Mouse (Mus musculus) hindbrain, embryonic 10.5 days (tissue): ENCODE data around the gene Adipor1. TPM values are rescaled to one million over a fixed set of nuclear protein-coding genes. Genes with fewer than 3 reads are reported as not detected.
"Not testable (repeated sequence)": the region's sequence is repeated elsewhere in the genome, so short reads cannot be mapped to it uniquely, and the experiment has no call there.

Experiments
- DNase-seq: peaks from one replicate; pipeline ENCODE4 v3.0.0-alpha.2; 2017; ENCODE audit warnings: low spot score
- H3K27ac ChIP-seq: fragments of 300-500 bp; sonication (generic); 2 replicates; pipeline ENCODE4 v1.5.1; 2016; ENCODE audit warnings: mild to moderate bottlenecking, moderate library complexity
- H3K27me3 ChIP-seq: fragments of 300-500 bp; sonication (generic); 2 replicates; pipeline ENCODE4 v1.6.1; 2016; ENCODE audit warnings: mild to moderate bottlenecking; ENCODE audit not compliant: poor library complexity, insufficient read depth, severe bottlenecking
- H3K36me3 ChIP-seq: fragments of 300-500 bp; sonication (generic); 2 replicates; pipeline ENCODE4 v1.6.1; 2016; ENCODE audit warnings: mild to moderate bottlenecking, moderate library complexity
- H3K4me1 ChIP-seq: fragments of 300-500 bp; sonication (generic); replicated peaks from 2 replicates; pipeline ENCODE4 v1.6.1; 2016; ENCODE audit warnings: mild to moderate bottlenecking
- H3K4me3 ChIP-seq: fragments of 300-500 bp; sonication (generic); 2 replicates; pipeline ENCODE4 v1.5.1; 2016; ENCODE audit warnings: mild to moderate bottlenecking, moderate library complexity
- H3K9me3 ChIP-seq: fragments of 300-500 bp; sonication (generic); 2 replicates; pipeline ENCODE4 v1.6.1; 2016; ENCODE audit warnings: mild to moderate bottlenecking, moderate library complexity
- WGBS: fragments of 180-500 bp; shearing (Covaris S2); methylation state at CpG from one replicate; pipeline ENCODE4 v1.1.7; 2016; 5-methylcytosine and 5-hydroxymethylcytosine counted together
- polyA plus RNA-seq: library from polyadenylated mRNA; unstranded; fragments of >200 nt; fragmentation: Nextera tagmentation; extraction: Ambion mirVana; gene quantifications from 2 replicates; pipeline ENCODE4 v1.2.1, GENCODE M21; 2016

The Adipor1 gene
- polyA plus RNA-seq, 1 experiment from 2014 or later = 77.8 TPM

DNA sequence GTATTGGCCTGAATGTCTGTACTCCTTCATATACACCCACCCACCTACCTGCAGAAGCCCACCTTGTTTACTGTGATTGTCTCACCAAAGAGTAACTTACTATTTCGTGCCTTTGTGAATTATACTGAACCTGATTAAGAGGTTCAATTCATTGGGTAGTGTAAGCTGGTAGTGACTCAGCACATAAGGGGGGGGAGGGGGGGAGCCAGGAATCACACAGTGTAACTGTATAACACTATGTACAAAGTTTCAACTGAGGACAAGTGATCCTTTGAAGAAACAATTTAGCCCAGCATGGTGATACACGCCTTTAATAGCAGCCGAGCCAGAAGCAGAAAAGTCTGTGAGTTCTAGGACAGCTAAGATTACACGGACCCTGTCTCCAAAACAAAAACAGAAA is 18.3 kb downstream of the Adipor1 start:
- Histone ChIP-seq H3K4me1 (no peaks in the 10 kb centered on the region), H3K9me3 (no peaks in the 10 kb centered on the region), H3K27me3 (no peaks in the 10 kb centered on the region), H3K36me3 (peaks cover 54% of the 10 kb centered on the region), H3K27ac (no peak overlapping the region), H3K4me3 (no peak overlapping the region)
- WGBS = 91% methylated on average over 4 of the region's 4 CpGs
- DNase-seq = no peak

DNA sequence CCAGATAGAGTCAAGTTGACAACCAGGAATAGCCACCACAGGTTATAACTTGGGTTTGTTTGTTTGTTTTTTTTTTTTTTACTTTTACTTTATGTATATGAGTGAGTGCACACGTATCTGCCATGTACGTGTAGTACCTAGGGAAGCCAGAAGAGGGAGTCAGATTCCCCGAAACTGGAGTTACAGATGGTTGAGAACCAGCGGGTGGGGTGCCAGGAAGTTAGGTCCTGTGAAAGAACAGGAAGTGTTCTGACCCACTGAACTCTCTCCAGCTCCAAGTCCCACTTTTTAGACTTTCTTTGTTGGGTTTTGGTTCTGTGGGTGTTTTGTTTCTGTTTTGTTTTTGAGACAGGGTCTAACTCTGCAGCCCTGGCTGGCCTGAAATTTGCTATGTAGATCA is 20.2 kb downstream of the Adipor1 start:
- 30% methylated on average over 4 of the region's 4 CpGs for WGBS
- no peak overlapping the region for H3K4me3 ChIP-seq
- peak; percentile 20 for DNase-seq

DNA sequence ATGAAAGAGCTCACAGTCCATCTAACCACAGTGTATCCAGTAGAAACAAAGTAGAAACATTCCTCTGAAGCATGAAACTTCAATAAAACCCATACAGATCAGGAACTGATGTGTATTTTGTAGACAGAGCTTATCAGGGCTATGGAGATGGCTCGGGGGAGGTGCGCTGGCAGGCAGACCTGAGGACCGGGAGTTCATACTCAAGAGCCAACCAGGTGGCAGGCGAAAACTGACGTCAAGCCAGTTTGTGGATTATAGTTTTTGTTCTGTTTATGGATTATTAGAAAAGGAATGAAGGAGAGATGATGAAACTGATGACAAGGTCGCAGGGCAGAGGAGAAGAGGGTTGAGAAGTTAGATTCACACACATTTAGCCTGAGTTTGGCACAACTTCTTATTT is 25.3 kb downstream of the Adipor1 start:
- no peak for DNase-seq
- Histone ChIP-seq H3K9me3 (no peaks in the 10 kb centered on the region), H3K36me3 (no peaks in the 10 kb centered on the region), H3K4me3 (no peak overlapping the region), H3K27ac (no peak overlapping the region), H3K4me1 (no peaks in the 10 kb centered on the region), H3K27me3 (no peaks in the 10 kb centered on the region)
- 90% methylated on average over 6 of the region's 6 CpGs for WGBS

More for the DNA sequence above, 20.2 kb downstream of the Adipor1 start:
- Histone ChIP-seq H3K36me3 (peaks cover 35% of the 10 kb centered on the region), H3K27me3 (no peaks in the 10 kb centered on the region), H3K4me1 (no peaks in the 10 kb centered on the region), H3K9me3 (no peaks in the 10 kb centered on the region), H3K27ac (no peak overlapping the region)

DNA sequence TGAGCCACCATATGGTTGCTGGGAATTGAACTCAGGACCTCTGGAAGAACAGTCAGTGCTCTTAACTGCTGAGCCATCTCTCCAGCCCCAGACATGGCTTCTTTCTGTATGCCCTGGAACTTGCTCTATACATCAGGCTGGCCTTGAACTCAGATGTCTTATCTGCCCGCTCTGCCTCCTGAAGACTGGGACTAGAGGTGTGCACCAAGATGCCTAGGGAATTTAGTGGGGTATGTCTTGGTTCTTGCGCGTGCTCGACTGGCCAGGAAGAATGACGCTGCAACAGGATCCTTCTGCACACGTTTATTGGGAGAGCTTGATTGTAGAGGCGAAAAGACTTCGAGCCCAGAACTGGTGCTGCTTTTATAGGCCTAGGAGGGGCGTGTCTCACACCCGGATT is 26.6 kb downstream of the Adipor1 start:
- not testable (repeated sequence) for H3K36me3 ChIP-seq, H3K27ac ChIP-seq, H3K9me3 ChIP-seq, H3K4me1 ChIP-seq, DNase-seq, H3K4me3 ChIP-seq, H3K27me3 ChIP-seq
- WGBS = 93% methylated on average over 8 of the region's 10 CpGs

DNA sequence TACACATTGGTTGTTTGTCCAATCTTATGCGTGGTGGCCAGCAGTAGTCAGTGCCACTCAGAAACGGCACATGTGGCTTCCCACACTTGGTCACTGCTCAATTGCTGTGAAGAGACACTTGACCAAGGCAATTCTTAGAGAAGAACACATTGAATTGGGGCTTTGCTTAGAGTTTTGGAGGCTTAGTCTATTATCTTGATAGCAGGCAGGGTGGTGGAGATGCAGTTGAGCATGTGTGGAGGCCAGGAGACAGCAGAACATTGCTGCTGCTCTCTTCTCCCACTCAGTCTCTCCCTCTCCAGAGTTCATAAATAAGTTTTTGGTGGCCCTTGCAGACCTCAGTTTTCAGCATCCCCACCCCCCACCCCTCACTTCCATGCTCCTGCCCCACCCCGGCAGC is 27.2 kb downstream of the Adipor1 start:
- Histone ChIP-seq H3K27me3 (no peaks in the 10 kb centered on the region), H3K4me1 (no peaks in the 10 kb centered on the region), H3K27ac (no peak overlapping the region), H3K36me3 (no peaks in the 10 kb centered on the region), H3K4me3 (no peak overlapping the region), H3K9me3 (no peaks in the 10 kb centered on the region)
- no peak for DNase-seq
- WGBS = 98% methylated on average over 3 of the region's 3 CpGs

DNA sequence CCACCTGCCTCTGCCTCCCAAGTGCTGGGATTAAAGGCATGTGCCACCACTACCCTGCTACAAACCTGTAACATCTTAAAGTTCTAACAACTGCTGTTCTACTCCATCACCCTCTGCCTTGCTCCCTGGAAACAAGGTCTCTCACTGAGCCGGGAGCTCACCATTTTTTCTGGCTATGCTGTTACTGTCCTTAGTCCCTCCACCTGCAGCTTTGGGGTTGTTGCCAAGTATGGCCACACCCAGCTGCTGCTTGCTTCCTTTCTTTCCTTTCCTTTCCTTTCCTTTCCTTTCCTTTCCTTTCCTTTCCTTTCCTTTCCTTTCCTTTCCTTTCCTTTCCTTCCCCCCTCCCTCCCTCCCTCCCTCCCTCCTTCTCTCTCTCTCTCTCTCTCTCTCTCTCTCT is 28.1 kb downstream of the Adipor1 start:
- not testable (repeated sequence) for H3K9me3 ChIP-seq, H3K27me3 ChIP-seq, H3K4me3 ChIP-seq, H3K27ac ChIP-seq, H3K4me1 ChIP-seq, DNase-seq, H3K36me3 ChIP-seq
- 83% methylated on average over 1 of the region's 1 CpGs for WGBS

DNA sequence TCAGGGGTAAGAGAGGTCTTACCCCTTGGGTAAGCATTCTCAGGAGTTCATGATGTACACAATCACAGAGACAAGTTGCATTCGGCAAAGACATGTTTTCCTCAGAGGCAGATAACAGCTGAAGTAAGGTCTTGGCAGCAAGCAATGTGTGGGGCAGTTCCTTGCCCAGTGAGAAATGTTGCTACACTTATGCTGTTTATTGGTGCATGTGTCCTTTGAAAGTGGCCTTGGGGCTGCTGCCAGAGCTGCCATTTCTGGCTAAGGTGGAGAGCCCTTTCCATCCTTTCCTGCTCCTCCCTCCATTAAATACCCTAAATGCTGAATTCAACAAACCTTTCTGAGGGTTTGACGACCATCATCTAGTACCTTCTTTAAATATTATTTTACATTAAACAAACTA is 30.2 kb downstream of the Adipor1 start:
- H3K4me3 ChIP-seq = no peak overlapping the region
- no peaks in the 10 kb centered on the region for H3K9me3 ChIP-seq
- WGBS = 89% methylated on average over 2 of the region's 2 CpGs
- no peak for DNase-seq
- no peaks in the 10 kb centered on the region for H3K4me1 ChIP-seq
- H3K36me3 ChIP-seq = no peaks in the 10 kb centered on the region
- H3K27ac ChIP-seq = no peak overlapping the region
- no peaks in the 10 kb centered on the region for H3K27me3 ChIP-seq

DNA sequence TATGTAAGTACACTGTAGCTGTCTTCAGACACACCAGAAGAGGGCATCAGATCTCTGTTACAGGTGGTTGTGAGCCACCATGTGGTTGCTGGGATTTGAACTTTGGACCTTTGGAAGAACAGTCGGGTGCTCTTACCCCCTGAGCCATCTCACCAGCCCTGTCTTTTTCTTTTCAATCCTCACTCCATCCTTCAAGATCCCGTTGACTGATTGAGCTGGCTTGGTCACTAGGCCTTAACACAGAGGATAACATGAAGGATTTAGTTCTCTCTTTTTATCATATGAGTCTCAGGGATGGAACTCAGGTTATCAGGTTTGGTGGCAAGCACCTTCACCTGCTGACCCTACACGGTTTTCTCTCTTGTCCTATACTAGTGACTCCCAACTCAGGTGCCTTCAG is 33.4 kb downstream of the Adipor1 start:
- H3K36me3 ChIP-seq, H3K4me1 ChIP-seq, H3K27me3 ChIP-seq, H3K9me3 ChIP-seq, H3K27ac ChIP-seq, H3K4me3 ChIP-seq, DNase-seq: not testable (repeated sequence)
- WGBS = 81% methylated on average over 3 of the region's 3 CpGs

DNA sequence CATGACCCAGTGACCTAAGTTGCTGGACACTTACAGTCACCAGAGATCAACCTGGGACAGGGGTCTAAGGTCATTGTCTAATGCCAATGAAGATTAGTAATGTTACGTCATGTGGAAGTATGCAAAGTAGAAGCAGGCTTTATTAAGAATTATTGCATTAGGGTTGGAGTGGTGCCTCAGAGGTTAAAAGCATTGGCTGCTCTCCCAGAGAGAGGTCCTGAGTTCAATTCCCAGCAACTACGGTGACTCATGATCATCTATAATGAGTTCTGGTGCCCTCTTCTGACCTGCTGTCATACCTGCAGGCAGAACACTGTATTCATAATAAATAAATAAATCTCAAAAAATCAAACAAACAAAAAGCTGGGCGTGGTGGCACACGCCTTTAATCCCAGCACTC is 35.0 kb downstream of the Adipor1 start:
- 85% methylated on average over 4 of the region's 4 CpGs for WGBS

DNA sequence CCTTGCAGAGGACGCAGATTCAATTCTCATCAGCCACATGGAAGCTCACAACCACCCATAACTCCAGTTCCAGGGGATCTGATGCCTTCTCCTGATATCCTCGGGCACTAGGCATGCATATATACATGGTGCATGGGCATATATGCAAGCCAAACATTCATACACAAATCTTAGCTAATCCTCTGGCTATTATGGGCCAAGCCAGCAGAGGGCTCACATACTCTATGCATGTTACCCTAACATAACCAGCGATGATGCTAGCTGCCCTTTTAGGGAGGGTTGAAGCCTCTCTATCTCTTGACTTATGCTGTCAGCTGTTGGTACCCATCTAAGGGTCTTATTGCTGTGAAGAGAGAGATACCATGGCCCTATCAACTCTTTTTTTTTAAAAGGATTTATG is 35.8 kb downstream of the Adipor1 start:
- Histone ChIP-seq H3K36me3 (no peaks in the 10 kb centered on the region), H3K4me3 (no peak overlapping the region), H3K27me3 (no peaks in the 10 kb centered on the region), H3K9me3 (no peaks in the 10 kb centered on the region), H3K4me1 (peaks cover 11% of the 10 kb centered on the region), H3K27ac (no peak overlapping the region)
- WGBS = 52% methylated on average over 3 of the region's 3 CpGs
- DNase-seq = peak; percentile 20

More for the DNA sequence above, 35.0 kb downstream of the Adipor1 start:
- no peak for DNase-seq
- no peaks in the 10 kb centered on the region for H3K27me3 ChIP-seq
- H3K27ac ChIP-seq = no peak overlapping the region
- H3K36me3 ChIP-seq = no peaks in the 10 kb centered on the region
- H3K9me3 ChIP-seq = no peaks in the 10 kb centered on the region
- no peak overlapping the region for H3K4me3 ChIP-seq
- H3K4me1 ChIP-seq = peaks cover 8% of the 10 kb centered on the region; the same call in 1 of the 2 replicates

DNA sequence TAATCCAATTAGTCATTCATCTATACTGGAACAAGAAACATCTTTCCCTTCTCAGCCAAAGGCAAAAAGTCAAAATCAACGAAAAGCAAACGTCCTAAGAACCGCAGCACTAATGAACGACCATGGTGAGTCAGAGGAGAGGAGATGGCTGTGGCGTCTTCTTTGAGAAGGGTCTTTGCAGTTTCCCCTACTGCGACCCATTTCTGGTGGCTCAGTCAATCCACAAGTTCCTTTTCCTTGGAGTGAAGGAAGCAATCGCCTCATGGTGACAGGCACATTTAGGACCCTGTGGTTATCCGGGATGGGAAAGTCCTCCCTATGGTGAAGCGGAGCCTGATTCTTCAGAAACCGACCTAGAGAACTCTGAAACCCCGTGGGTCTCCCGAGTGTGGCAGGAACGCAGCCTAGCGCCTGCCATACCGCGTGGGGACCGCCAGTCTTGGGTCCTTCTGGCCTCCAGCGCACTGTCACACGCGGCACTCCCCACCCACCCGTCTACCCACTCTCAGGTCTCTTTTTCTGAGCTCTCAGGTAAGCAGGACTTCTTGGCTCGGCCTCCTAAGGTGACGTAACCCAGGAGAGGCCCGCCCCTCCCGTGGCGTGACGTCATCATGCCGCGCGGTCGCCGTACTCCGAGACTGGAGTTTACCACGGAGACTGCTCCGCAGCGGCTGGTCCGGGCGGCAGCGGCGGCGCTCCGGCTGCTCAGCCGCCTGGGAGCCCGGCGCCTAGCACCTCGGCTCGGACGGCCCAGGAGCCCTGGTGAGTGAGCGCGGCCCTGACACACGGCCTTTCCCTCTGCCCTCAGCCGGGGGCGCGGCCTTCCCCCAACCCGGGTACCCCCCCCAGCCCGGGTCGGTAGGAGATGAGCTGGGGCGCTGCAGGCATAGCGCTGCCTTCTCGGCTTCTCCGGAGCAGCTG is 40.0 kb downstream of the Adipor1 start, which contains the start of gene Klhl12:
Gene Klhl12, plus strand, starts transcription at position 628 of the 921 bp plus-strand sequence.
- H3K4me1 ChIP-seq = peaks cover 21% of the 10 kb centered on the region
- no peaks in the 10 kb centered on the region for H3K9me3 ChIP-seq
- H3K4me3 ChIP-seq = peak within 1 kb of the TSS; percentile 89
- peaks cover 20% of the 10 kb centered on the region for H3K36me3 ChIP-seq
- peak within 1 kb of the TSS; percentile 93 for H3K27ac ChIP-seq
- WGBS = 1% methylated on average over 61 of the region's 61 CpGs
- no peaks in the 10 kb centered on the region for H3K27me3 ChIP-seq
- DNase-seq = peak; percentile 97

DNA sequence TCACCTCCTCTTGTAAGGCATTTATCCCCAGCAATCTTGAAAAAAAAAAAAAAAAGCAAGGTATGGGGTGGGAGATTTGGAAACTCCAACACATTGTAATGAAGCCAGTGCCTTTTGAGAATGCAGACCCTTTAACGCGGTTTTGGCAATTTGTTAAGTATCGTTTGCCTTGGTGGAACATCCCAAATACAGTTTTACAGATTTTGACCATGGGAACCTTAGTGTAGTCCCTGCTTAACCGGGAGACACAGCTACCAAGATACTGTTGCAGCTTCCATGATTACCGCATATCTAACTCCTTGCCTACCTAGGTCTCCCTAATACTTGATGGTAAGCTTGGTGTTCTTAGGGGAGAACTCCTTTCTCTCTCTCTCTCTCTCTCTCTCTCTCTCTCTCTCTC is 40.9 kb downstream of the Adipor1 start:
- Histone ChIP-seq H3K36me3 (peaks cover 29% of the 10 kb centered on the region), H3K27me3 (no peaks in the 10 kb centered on the region), H3K4me3 (peak overlapping the region; percentile 89), H3K9me3 (no peaks in the 10 kb centered on the region), H3K4me1 (peaks cover 21% of the 10 kb centered on the region), H3K27ac (no peak overlapping the region)
- DNase-seq = no peak
- WGBS = 24% methylated on average over 5 of the region's 5 CpGs

DNA sequence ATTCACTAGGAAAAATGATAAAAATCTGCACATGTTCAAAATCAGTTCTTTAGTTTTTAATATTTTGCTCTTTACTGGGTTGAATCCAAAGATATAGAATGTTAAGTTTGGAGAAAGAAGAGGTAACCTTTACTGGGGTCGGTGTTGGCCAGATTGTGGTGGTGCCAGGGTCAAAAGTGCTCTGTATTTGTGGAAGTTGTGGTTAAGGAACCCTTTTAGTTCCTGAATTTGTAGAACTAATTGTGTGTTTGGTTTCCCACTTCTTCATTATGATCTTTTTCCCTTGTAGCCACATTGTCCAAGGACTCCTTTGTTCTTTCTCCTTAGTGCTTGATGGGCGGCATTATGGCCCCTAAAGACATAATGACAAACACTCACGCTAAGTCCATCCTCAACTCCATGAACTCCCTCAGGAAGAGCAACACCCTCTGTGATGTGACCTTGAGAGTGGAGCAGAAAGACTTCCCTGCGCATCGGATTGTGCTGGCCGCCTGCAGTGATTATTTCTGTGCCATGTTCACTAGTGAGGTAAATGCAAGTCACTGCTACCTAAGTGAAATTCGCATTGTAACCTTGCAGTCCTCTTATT is 43.1 kb downstream of the Adipor1 start:
- Histone ChIP-seq H3K4me1 (peaks cover 21% of the 10 kb centered on the region), H3K9me3 (no peaks in the 10 kb centered on the region), H3K36me3 (peaks cover 50% of the 10 kb centered on the region), H3K4me3 (no peak overlapping the region), H3K27ac (no peak overlapping the region), H3K27me3 (no peaks in the 10 kb centered on the region)
- no peak for DNase-seq
- WGBS = 93% methylated on average over 7 of the region's 7 CpGs
